Mouse (Mus musculus) spleen, adult 2 months (tissue): ENCODE results near the gene Hddc3. TPM values are rescaled to one million over a fixed set of nuclear protein-coding genes. Genes with fewer than 3 reads are reported as not detected.

Experiments
- DNase-seq, 2 experiments: peaks; one replicate each; pipeline versions ENCODE4 v3.0.0 to v3.0.0-alpha.2; 2012 to 2021; ENCODE audit warnings: low spot score in 2 of 2, low read depth in 1 of 2
- H3K27ac ChIP-seq: fragments of 200-500 bp; 2 replicates; pipeline ENCODE4 v1.5.1; 2012; ENCODE audit warnings: low read length, inconsistent platforms; ENCODE audit not compliant: insufficient read depth
- H3K27me3 ChIP-seq: fragments of 200-500 bp; 2 replicates; pipeline ENCODE4 v1.6.1; 2012; ENCODE audit warnings: mild to moderate bottlenecking, moderate library complexity, low read length, inconsistent platforms; ENCODE audit not compliant: control insufficient read depth, insufficient read depth
- H3K36me3 ChIP-seq: fragments of 200-500 bp; 2 replicates; pipeline ENCODE4 v1.6.1; 2012; ENCODE audit warnings: mild to moderate bottlenecking, low read length, inconsistent platforms; ENCODE audit not compliant: control insufficient read depth, insufficient read depth
- H3K4me1 ChIP-seq: fragments of 200-500 bp; 2 replicates; pipeline ENCODE4 v1.6.1; 2011; ENCODE audit warnings: inconsistent platforms; ENCODE audit not compliant: control insufficient read depth, insufficient read depth, insufficient read length
- H3K4me3 ChIP-seq: fragments of 200-500 bp; 2 replicates; pipeline ENCODE4 v1.5.1; 2011; ENCODE audit warnings: mild to moderate bottlenecking, inconsistent platforms; ENCODE audit not compliant: insufficient read depth, insufficient read length; ENCODE audit errors: extremely low read depth
- CTCF ChIP-seq: fragments of 200-500 bp; IDR thresholded peaks from 2 replicates; pipeline ENCODE4 v1.5.1; 2011; ENCODE audit warnings: mild to moderate bottlenecking, inconsistent platforms; ENCODE audit not compliant: insufficient read depth, insufficient read length, insufficient replicate concordance; ENCODE audit errors: extremely low read depth
- POLR2A ChIP-seq: fragments of 200-500 bp; IDR thresholded peaks from 2 replicates; pipeline ENCODE4 v1.6.1; 2011; ENCODE audit warnings: low read depth, low read length, inconsistent platforms
- WGBS: fragments of 180-500 bp; shearing (Covaris S2); methylation state at CpG from one replicate; pipeline ENCODE4 v1.1.7; 2018; 5-methylcytosine and 5-hydroxymethylcytosine counted together
- polyA plus RNA-seq: library from polyadenylated mRNA; depleted of rRNA; stranded (reverse); fragments of >200 nt; gene quantifications from 2 replicates; pipeline ENCODE4 v1.2.3, GENCODE M21; 2012

The Hddc3 gene
- polyA plus RNA-seq, 1 experiment: 17.8 TPM

- Histone ChIP-seq H3K4me3 (peak overlapping the region; percentile 82), H3K27ac (peak overlapping the region; percentile 87), H3K27me3 (no peaks in the 10 kb centered on the region), H3K4me1 (peaks cover 14% of the 10 kb centered on the region), H3K36me3 (no peaks in the 10 kb centered on the region)
- TF ChIP-seq POLR2A: no peak
- no peak for TF ChIP-seq CTCF
- 26% methylated on average over 19 of the region's 19 CpGs for WGBS
- DNase-seq: no peak
Measured at GRCm38 (mm10) chr7:80343270-80344018, 540 bp downstream of the Hddc3 start.

- no peak for DNase-seq
- no peak overlapping the region for H3K27ac ChIP-seq
- H3K27me3 ChIP-seq: no peaks in the 10 kb centered on the region
- 90% methylated on average over 9 of the region's 9 CpGs for WGBS
- no peak overlapping the region for H3K4me3 ChIP-seq
- TF ChIP-seq CTCF: no peak
- no peak for TF ChIP-seq POLR2A
- peaks cover 8% of the 10 kb centered on the region for H3K36me3 ChIP-seq
- H3K4me1 ChIP-seq: peaks cover 7% of the 10 kb centered on the region; the same call in 1 of the 2 replicates
Measured at GRCm38 (mm10) chr7:80346173-80346572, 3.3 kb downstream of the Hddc3 start.

GRCm38 (mm10) chr7:80346830-80347229, 3.9 kb downstream of the Hddc3 start:
- DNase-seq: no peak
- no peak overlapping the region for H3K27ac ChIP-seq
- TF ChIP-seq POLR2A (no peak), CTCF (no peak)
- H3K27me3 ChIP-seq: no peaks in the 10 kb centered on the region
- H3K4me3 ChIP-seq: no peak overlapping the region
- WGBS: 67% methylated on average over 5 of the region's 5 CpGs
- peaks cover 13% of the 10 kb centered on the region for H3K36me3 ChIP-seq
- H3K4me1 ChIP-seq: peaks cover 7% of the 10 kb centered on the region; the same call in 1 of the 2 replicates

DNA sequence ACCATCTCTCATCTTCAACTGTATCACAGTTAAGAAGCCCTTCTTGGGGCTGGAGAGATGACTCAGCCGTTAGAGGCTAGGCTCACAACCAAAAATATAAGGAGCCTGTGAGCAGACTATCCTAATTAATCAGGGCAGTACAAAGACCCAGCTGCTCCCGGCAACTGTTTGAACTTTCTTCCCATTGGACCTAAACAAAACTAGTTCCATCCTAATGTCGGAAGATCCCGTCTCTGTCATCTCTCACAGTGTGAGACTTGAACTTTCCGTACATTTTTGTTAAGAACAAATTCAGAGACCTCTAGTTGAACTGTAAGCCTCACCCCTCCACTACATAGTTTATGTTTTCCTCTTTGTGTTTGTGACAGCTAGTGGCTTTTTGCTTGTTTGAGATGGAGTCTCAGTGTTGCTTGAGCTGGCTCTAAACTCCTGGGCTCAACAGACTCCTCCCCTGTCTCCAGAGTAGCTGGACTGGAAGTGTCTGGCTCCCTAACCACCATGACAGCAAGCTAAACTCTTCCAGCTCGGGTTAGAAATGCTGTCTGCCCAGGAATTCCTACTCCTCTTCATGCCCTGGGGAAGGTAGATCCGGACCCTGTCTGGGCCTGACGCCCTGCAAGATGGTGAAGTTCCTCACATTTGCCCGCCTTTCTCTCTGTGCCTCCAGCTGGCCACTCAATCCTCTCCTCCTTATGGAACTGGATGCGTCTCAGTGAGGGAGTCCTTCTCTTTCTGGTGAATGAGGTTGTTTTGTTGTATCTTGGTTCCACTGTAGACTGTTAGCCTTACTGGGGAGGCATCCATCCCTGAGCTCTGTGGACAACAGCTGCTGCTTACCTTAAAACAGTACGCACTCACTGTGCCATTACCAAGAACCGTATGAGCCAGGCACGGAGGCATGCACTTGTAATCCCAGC, 5.0 kb downstream of the Hddc3 start:
- 85% methylated on average over 13 of the region's 13 CpGs for WGBS
- no peaks in the 10 kb centered on the region for H3K27me3 ChIP-seq
- no peak overlapping the region for H3K4me3 ChIP-seq
- H3K27ac ChIP-seq: no peak overlapping the region
- H3K36me3 ChIP-seq: peaks cover 19% of the 10 kb centered on the region
- no peak for DNase-seq
- no peak for TF ChIP-seq CTCF
- no peak for TF ChIP-seq POLR2A
- peaks cover 7% of the 10 kb centered on the region; the same call in 1 of the 2 replicates for H3K4me1 ChIP-seq

- H3K27me3 ChIP-seq: no peaks in the 10 kb centered on the region
- no peak for DNase-seq
- no peaks in the 10 kb centered on the region for H3K4me1 ChIP-seq
- H3K4me3 ChIP-seq: no peak overlapping the region
- no peak overlapping the region for H3K27ac ChIP-seq
- H3K36me3 ChIP-seq: peaks cover 27% of the 10 kb centered on the region
- no peak for TF ChIP-seq POLR2A
- TF ChIP-seq CTCF: no peak
- whole genome bisulfite sequencing: 70% methylated on average over 2 of the region's 2 CpGs
Measured at GRCm38 (mm10) chr7:80350808-80351207, 7.9 kb downstream of the Hddc3 start.

DNA sequence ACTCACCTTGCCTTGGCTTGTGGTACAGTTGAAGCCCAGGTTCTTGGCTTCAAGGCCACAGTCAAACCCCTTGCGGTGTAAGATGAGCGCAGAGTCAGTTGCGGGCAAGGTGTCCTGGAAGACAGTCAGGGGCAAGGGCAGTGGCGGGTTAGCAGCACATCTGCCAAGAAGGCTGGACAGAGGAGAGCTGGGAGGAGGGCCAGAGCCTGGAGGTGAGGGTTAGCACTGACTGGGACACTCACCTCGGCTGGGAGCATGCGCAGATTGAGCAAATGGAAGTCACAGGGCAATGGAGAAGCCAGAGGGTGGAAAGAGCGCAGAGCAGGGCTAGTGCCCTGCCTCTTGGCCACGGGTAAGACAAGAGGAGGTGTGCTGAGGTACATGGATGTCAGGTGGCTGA, 10.0 kb downstream of the Hddc3 start:
- Histone ChIP-seq H3K27ac (no peak overlapping the region), H3K4me1 (no peaks in the 10 kb centered on the region), H3K4me3 (no peak overlapping the region), H3K27me3 (no peaks in the 10 kb centered on the region), H3K36me3 (peaks cover 36% of the 10 kb centered on the region)
- WGBS: 96% methylated on average over 8 of the region's 8 CpGs
- DNase-seq: no peak
- TF ChIP-seq POLR2A (no peak), CTCF (no peak)

DNA sequence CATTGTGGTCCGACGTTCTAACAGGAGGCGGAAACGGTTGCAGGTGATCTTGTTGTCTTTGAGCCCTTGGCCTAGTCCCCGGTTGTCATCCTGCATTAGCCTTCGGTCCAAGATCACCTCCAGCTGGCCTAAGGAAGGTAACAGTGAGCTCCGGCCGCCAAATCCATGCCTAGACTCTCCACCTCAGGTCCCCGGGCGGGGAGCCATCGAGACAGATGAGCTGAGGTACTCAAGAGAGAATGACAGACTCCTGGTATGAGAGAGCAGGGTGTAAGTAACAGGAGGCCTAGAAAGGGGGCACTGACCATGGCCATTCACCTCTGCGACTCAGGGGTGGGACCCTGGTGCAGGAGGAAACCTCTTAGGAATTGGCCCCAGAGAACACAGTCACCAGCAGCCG, 13.4 kb downstream of the Hddc3 start:
- no peaks in the 10 kb centered on the region for H3K4me1 ChIP-seq
- peaks cover 53% of the 10 kb centered on the region for H3K36me3 ChIP-seq

More for the DNA sequence above, 13.4 kb downstream of the Hddc3 start:
- no peak for TF ChIP-seq CTCF
- no peak for TF ChIP-seq POLR2A
- no peaks in the 10 kb centered on the region for H3K27me3 ChIP-seq
- no peak overlapping the region for H3K27ac ChIP-seq
- no peak for DNase-seq
- WGBS: 94% methylated on average over 13 of the region's 13 CpGs
- no peak overlapping the region for H3K4me3 ChIP-seq
